Mouse (Mus musculus) hindbrain, postnatal 0 days (tissue): Measurements from ENCODE around the gene Trpc5. TPM values are rescaled to one million over a fixed set of nuclear protein-coding genes. Genes with fewer than 3 reads are reported as not detected.

ENCODE experiments used
- ATAC-seq: fragments of 200-750 bp; cut with Nextera tagmentation; 2 replicates; pipeline ENCODE4 v1.8.0; 2017; ENCODE audit warnings: mild to moderate bottlenecking, moderate TSS enrichment, moderate library complexity
- DNase-seq: peaks from one replicate; pipeline ENCODE4 v3.0.0-alpha.2; 2015; ENCODE audit warnings: low spot score
- H3K27ac ChIP-seq: fragments of 300-500 bp; sonication (generic); 2 replicates; pipeline ENCODE4 v1.5.1; 2014; ENCODE audit warnings: mild to moderate bottlenecking
- H3K27me3 ChIP-seq: fragments of 300-500 bp; sonication (generic); 2 replicates; pipeline ENCODE4 v1.6.1; 2014; ENCODE audit warnings: low read length, mixed read lengths; ENCODE audit not compliant: insufficient read depth
- H3K36me3 ChIP-seq: fragments of 300-500 bp; sonication (generic); 2 replicates; pipeline ENCODE4 v1.6.1; 2014; ENCODE audit warnings: low read length, mixed read lengths; ENCODE audit not compliant: insufficient read depth
- H3K4me1 ChIP-seq: fragments of 300-500 bp; sonication (generic); 2 replicates; pipeline ENCODE4 v1.6.1; 2014; ENCODE audit warnings: antibody characterized with exemption, low read length, mixed read lengths; ENCODE audit not compliant: insufficient read depth
- H3K4me2 ChIP-seq: fragments of 300-500 bp; sonication (generic); 2 replicates; pipeline ENCODE4 v1.6.1; 2014; ENCODE audit warnings: low read depth, mild to moderate bottlenecking, low read length, moderate library complexity, mixed read lengths
- H3K4me3 ChIP-seq: fragments of 300-500 bp; sonication (generic); 2 replicates; pipeline ENCODE4 v1.5.1; 2014; ENCODE audit warnings: low read length
- H3K9ac ChIP-seq: fragments of 300-500 bp; sonication (generic); replicated peaks from 2 replicates; pipeline ENCODE4 v1.6.1; 2014; ENCODE audit warnings: mild to moderate bottlenecking, low read length, moderate library complexity, mixed read lengths
- H3K9me3 ChIP-seq: fragments of 300-500 bp; sonication (generic); 2 replicates; pipeline ENCODE4 v1.6.1; 2016; ENCODE audit warnings: low read length, mixed read lengths
- CTCF ChIP-seq: IDR thresholded peaks from 2 replicates; pipeline ENCODE4 v1.5.1; 2016; ENCODE audit warnings: antibody characterized with exemption, control low read depth, low read depth
- WGBS: fragments of 180-500 bp; shearing (Covaris S2); extraction: QIAGEN DNeasy Blood & Tissue Kit; methylation state at CpG from one replicate; pipeline ENCODE4 v1.1.7; 2014; 5-methylcytosine and 5-hydroxymethylcytosine counted together
- polyA plus RNA-seq: library from polyadenylated mRNA; unstranded; fragments of >200 nt; fragmentation: Nextera tagmentation; extraction: Ambion mirVana; gene quantifications from 2 replicates; pipeline ENCODE4 v1.2.1, GENCODE M21; 2015
- total RNA-seq: library from RNA; depleted of rRNA; stranded (reverse); fragments of >200 nt; gene quantifications from 2 replicates; pipeline ENCODE4 v1.2.3, GENCODE M21; 2014; rRNA removed

Gene Trpc5
- 14.9 and 15.0 TPM in 2 replicates for total RNA-seq
- 3.2 and 3.5 TPM in 2 replicates for polyA plus RNA-seq

DNA sequence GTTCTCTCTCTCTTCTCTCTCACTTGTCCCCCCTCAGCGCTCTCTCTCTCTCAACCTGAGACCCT is at the start of gene Trpc5:
Trpc5 (minus strand) TSS at position 39 of the 65 bp plus-strand sequence.
- no peaks in the 10 kb centered on the region for H3K27me3 ChIP-seq
- H3K9ac ChIP-seq: peak within 1 kb of the TSS; percentile 45
- H3K4me2 ChIP-seq: peak within 1 kb of the TSS; percentile 60
- no peak for TF ChIP-seq CTCF
- no peak for DNase-seq
- 33% methylated on average over 1 of the region's 1 CpGs for WGBS
- 0 out of 2 replicates have a peak within 1 kb of the TSS, but pooled peaks have one; percentile 15 for H3K27ac ChIP-seq
- H3K36me3 ChIP-seq: no peaks in the 10 kb centered on the region
- H3K4me1 ChIP-seq: no peaks in the 10 kb centered on the region
- ATAC-seq: peak; percentile 36; the same call in 1 of the 2 replicates
- peak within 1 kb of the TSS; percentile 46 for H3K4me3 ChIP-seq
- no peaks in the 10 kb centered on the region for H3K9me3 ChIP-seq

GRCm38 (mm10) chrX:144716330-144716729 is 28.4 kb upstream of the Trpc5 start:
- Histone ChIP-seq H3K9me3 (no peaks in the 10 kb centered on the region), H3K27me3 (no peaks in the 10 kb centered on the region), H3K4me2 (no peak overlapping the region), H3K9ac (no peak overlapping the region), H3K36me3 (no peaks in the 10 kb centered on the region), H3K4me3 (no peak overlapping the region), H3K4me1 (no peaks in the 10 kb centered on the region), H3K27ac (no peak overlapping the region)
- DNase-seq (no peak), ATAC-seq (no peak)
- 98% methylated on average over 1 of the region's 1 CpGs for whole genome bisulfite sequencing
- no peak for TF ChIP-seq CTCF

DNA sequence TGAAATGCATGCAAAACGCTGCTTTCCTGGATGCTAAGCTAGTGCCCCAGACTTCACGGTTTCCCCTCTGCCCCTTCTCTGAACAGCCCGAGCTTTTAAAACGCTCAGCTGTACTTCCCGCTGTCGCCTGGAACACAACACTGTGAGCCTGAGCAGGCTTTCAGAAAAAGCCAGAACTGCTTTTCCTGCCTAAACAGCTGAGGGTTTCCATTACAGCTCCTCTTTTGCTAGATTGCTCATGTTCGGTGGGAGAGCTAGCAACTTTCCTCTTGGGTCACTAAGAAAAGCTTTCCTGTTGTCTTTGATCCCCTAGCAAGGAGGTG is 1.8 kb upstream of the Trpc5 start:
- Histone ChIP-seq H3K27ac (no peak overlapping the region), H3K9me3 (no peaks in the 10 kb centered on the region), H3K27me3 (no peaks in the 10 kb centered on the region), H3K4me3 (peak overlapping the region; percentile 46), H3K4me2 (peak overlapping the region; percentile 60), H3K9ac (no peak overlapping the region; the same call in 1 of the 2 replicates), H3K4me1 (no peaks in the 10 kb centered on the region), H3K36me3 (no peaks in the 10 kb centered on the region)
- 21% methylated on average over 7 of the region's 7 CpGs for WGBS
- TF ChIP-seq CTCF: no peak
- DNase-seq: peak; percentile 28
- ATAC-seq: 0 out of 2 replicates have a peak, but pooled peaks have one; percentile 16

GRCm38 (mm10) chrX:144689119-144689858 is 1.3 kb upstream of the Trpc5 start:
- no peaks in the 10 kb centered on the region for H3K4me1 ChIP-seq
- H3K36me3 ChIP-seq: no peaks in the 10 kb centered on the region
- TF ChIP-seq CTCF: no peak
- H3K27ac ChIP-seq: 0 out of 2 replicates have a peak overlapping the region, but pooled peaks have one; percentile 15
- WGBS: 26% methylated on average over 20 of the region's 21 CpGs
- no peaks in the 10 kb centered on the region for H3K9me3 ChIP-seq
- peak overlapping the region; percentile 46 for H3K4me3 ChIP-seq
- DNase-seq (peak; percentile 16), ATAC-seq (peak; percentile 86)
- peak overlapping the region; percentile 45; the same call in 1 of the 2 replicates for H3K9ac ChIP-seq
- H3K27me3 ChIP-seq: no peaks in the 10 kb centered on the region
- H3K4me2 ChIP-seq: peak overlapping the region; percentile 60

DNA sequence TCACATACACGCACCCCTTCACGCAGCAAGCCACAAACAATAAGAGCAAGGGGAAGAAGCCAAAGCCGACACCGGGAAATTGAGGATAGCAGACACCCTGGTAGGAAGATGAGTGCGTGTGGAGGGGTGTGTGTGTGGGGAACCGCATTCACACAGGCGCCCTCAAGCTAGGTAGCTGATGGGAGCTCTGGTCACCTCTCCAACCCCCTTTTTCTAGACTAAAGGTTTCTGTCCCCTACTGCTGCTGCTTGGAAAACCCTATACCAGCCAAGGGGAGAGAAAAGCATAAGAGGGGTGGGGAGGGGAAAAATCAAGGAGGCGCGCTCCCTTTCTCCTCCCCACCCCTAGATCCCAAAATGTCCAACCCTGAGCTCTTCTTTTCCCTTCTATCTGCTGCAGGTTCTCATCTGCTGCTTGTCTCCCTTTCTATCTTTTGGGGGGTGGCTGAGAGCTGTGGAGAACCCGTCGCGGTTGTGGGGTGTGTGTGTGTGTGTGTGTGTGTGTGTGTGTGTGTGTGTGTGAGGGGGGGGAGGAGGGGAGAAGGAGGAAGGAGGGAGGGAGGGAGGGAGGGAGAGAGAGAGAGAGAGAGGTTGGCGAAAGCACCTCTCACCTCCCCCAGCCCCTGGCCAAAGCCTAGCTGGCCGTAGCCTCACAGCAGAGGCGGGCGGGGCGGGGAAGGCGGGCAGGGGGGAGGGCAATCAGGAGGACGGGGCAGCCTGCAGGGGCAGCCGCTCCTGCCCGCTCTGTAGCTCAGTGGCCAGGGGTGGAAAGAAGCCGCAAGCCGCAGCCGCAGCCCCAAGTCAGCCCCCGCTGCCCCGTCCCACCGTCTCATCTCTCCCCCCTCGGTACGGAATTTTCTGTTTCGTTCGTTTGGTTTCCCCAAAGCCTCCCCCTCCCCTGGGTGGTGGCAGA is 483 bp upstream of the Trpc5 start, which contains the start of gene Rtl4:
Rtl4 (plus strand) TSS at position 701 of the 912 bp plus-strand sequence.
- Histone ChIP-seq H3K9me3 (no peaks in the 10 kb centered on the region), H3K27ac (0 out of 2 replicates have a peak within 1 kb of the TSS, but pooled peaks have one; percentile 15), H3K4me2 (peak within 1 kb of the TSS; percentile 60), H3K4me1 (no peaks in the 10 kb centered on the region), H3K27me3 (no peaks in the 10 kb centered on the region), H3K4me3 (peak within 1 kb of the TSS; percentile 46), H3K36me3 (no peaks in the 10 kb centered on the region), H3K9ac (peak within 1 kb of the TSS; percentile 45)
- no peak for TF ChIP-seq CTCF
- DNase-seq (peak; percentile 5), ATAC-seq (peak; percentile 87)
- WGBS: 34% methylated on average over 25 of the region's 31 CpGs

DNA sequence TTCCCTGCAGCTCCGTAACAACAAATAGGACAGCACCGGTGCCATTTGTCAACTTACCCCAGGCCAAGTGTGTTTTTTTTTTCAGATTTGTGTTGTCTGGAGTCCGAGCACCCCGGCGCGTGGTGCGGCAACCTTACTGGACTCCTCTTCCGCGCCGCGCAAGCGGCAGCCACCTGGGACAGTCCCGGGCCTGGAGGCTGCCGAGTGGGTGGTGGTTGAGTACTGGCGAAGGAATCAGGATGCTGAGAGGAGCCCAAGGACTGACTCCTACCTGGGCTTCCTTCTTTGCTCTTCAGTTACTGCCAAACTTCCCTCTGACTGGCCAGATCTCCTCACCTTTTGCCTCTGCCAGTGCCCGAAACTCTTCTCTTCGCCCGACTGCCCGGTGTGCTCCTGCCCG is 238 bp downstream of the Trpc5 start:
- H3K27ac ChIP-seq: no peak overlapping the region
- H3K4me3 ChIP-seq: peak overlapping the region; percentile 46
- no peaks in the 10 kb centered on the region for H3K9me3 ChIP-seq
- ATAC-seq (no peak), DNase-seq (peak; percentile 1)
- no peaks in the 10 kb centered on the region for H3K36me3 ChIP-seq
- H3K9ac ChIP-seq: peak overlapping the region; percentile 22
- WGBS: 30% methylated on average over 20 of the region's 20 CpGs
- TF ChIP-seq CTCF: no peak
- no peaks in the 10 kb centered on the region for H3K27me3 ChIP-seq
- H3K4me2 ChIP-seq: peak overlapping the region; percentile 60
- H3K4me1 ChIP-seq: no peaks in the 10 kb centered on the region
